Mouse (Mus musculus): Measurements from ENCODE around the gene Gjb3. TPM values are rescaled to one million over a fixed set of nuclear protein-coding genes. Genes with fewer than 3 reads are reported as not detected.
A peak's percentile ranks its signal among the peaks of the same experiment; 100 is the strongest.

Gene Gjb3
- total RNA-seq, 2 experiments from 2014 or later: not detected

- DNase-seq: no peak
- intact Hi-C loops (cut with DNase I): no loop called here
Measured at GRCm38 (mm10) chr4:127300503-127300902, 30.1 kb downstream of the Gjb3 start.

- DNase-seq: no peak
- intact Hi-C loops (cut with DNase I): no loop called here
Measured at GRCm38 (mm10) chr4:127292631-127293030, 38.0 kb downstream of the Gjb3 start.

GRCm38 (mm10) chr4:127289039-127289548, 41.5 kb downstream of the Gjb3 start:
- intact Hi-C loops (cut with DNase I): no loop called here
- no peak for DNase-seq

- intact Hi-C loops (cut with DNase I): no loop called here
- DNase-seq: no peak
Measured at GRCm38 (mm10) chr4:127286907-127287306, 43.7 kb downstream of the Gjb3 start.

GRCm38 (mm10) chr4:127279241-127279640, 51.4 kb downstream of the Gjb3 start:
- no peak for DNase-seq
- intact Hi-C loops (cut with DNase I): no loop called here

GRCm38 (mm10) chr4:127278451-127279001, 52.1 kb downstream of the Gjb3 start:
- peak in 1 of 2 experiments; percentile 25 for DNase-seq
- intact Hi-C loops (cut with DNase I): no loop called here

Other genes starting within 250 kb of the Gjb3 start
- 1 to 10 TPM in 1 of 2 experiments, under 1 TPM in 1; 0.77 to 1.2 TPM for gene Tmem35b, start 207.2 kb downstream of the Gjb3 start, total RNA-seq (2021)
- under 1 TPM in 1 of 2 experiments, not detected in 1; 0.23 TPM for gene Dlgap3, start 161.6 kb downstream of the Gjb3 start, total RNA-seq (2021)
- gene Smim12, start 87.1 kb downstream of the Gjb3 start, total RNA-seq (2021): 10 to 100 TPM; 29.7 to 34.2 TPM
- gene Gja4, start 16.8 kb downstream of the Gjb3 start, total RNA-seq (2021): 1 to 10 TPM; 4.4 TPM
- not detected for gene Gjb4, start 23.2 kb upstream of the Gjb3 start, total RNA-seq (2021)
- under 1 TPM in 1 of 2 experiments, not detected in 1; 0.25 TPM for gene Gjb5, start 27.3 kb upstream of the Gjb3 start, total RNA-seq (2021)

Data from gastrocnemius, postnatal 36 days (tissue).